Mouse (Mus musculus) embryonic fibroblast, embryonic 13.5 days (primary cell): Measurements from ENCODE around the gene Hist1h3a.

Source experiments
- CTCF ChIP-seq: IDR thresholded peaks from 2 replicates; pipeline ENCODE4 v1.5.1; 2011; ENCODE audit warnings: mild to moderate bottlenecking, control low read depth, low read length, moderate library complexity, borderline replicate concordance; ENCODE audit not compliant: insufficient read depth
- POLR2A ChIP-seq: IDR thresholded peaks from 2 replicates; pipeline ENCODE4 v1.6.1; 2011; ENCODE audit warnings: low read depth, mild to moderate bottlenecking, control low read depth, low read length, moderate library complexity

GRCm38 (mm10) chr13:23760972-23761864 lies 968 bp downstream of the Hist1h3a start, which contains the start of gene Hist1h4a:
- TF ChIP-seq CTCF (no peak), POLR2A (peak; percentile 98)
